In genomic region chr4:139597286-139598284, GRCm38 (mm10) we compare ENCODE assay signal across 8 mouse cellular contexts. TPM values are rescaled to one million over a fixed set of nuclear protein-coding genes. Genes with fewer than 3 reads are reported as not detected.
DNase-seq lines count a peak whose midpoint lies in the region; ATAC-seq lines count a peak whose summit lies in the region.

No protein-coding gene starts in this region.

- no peaks in the 10 kb centered on the region for H3K27me3 ChIP-seq in embryonic facial prominence, embryonic 11.5 days (ENCODE audit: control insufficient read depth, insufficient read depth, low read length)
- H3K27me3 ChIP-seq in intestine, embryonic 14.5 days (replicated peaks; ENCODE audit: control insufficient read depth, insufficient read depth, low read length) = no peaks in the 10 kb centered on the region
- H3K27me3 ChIP-seq in neural tube, embryonic 14.5 days (ENCODE audit: control insufficient read depth, insufficient read depth, low read length) = no peaks in the 10 kb centered on the region

- H3K4me3 ChIP-seq in embryonic facial prominence, embryonic 11.5 days (ENCODE audit: low read depth, low read length) = no peak overlapping the region
- no peak overlapping the region for H3K4me3 ChIP-seq in intestine, embryonic 14.5 days (ENCODE audit: low read depth, low read length)
- no peak overlapping the region for H3K4me3 ChIP-seq in neural tube, embryonic 14.5 days (ENCODE audit: low read depth, low read length)

- 0 out of 2 replicates have a peak overlapping the region, but pooled peaks have one; percentile 2 for H3K9ac ChIP-seq in embryonic facial prominence, embryonic 11.5 days (replicated peaks; ENCODE audit: low read length)
- no peak overlapping the region; the same call in 1 of the 2 replicates for H3K9ac ChIP-seq in intestine, embryonic 14.5 days (ENCODE audit: low read length)
- H3K9ac ChIP-seq in neural tube, embryonic 14.5 days (replicated peaks; ENCODE audit: low read depth, low read length) = peak overlapping the region; percentile 11; the same call in 1 of the 2 replicates

- no peak overlapping the region for H3K4me2 ChIP-seq in embryonic facial prominence, embryonic 11.5 days (ENCODE audit: low read depth, low read length)
- peak overlapping the region; percentile 35 for H3K4me2 ChIP-seq in intestine, embryonic 14.5 days (ENCODE audit: low read length)
- peak overlapping the region; percentile 20; the same call in 1 of the 2 replicates for H3K4me2 ChIP-seq in neural tube, embryonic 14.5 days (ENCODE audit: low read depth, low read length)

- DNase-seq in kidney, postnatal 4 days = peak; percentile 25 to 37
- DNase-seq in kidney, adult 9 months = no peak
- DNase-seq in embryonic facial prominence, embryonic 11.5 days (ENCODE audit: low spot score) = no peak
- DNase-seq in intestine, embryonic 14.5 days (ENCODE audit: low spot score) = no peak
- no peak for DNase-seq in retina, embryonic 14.5 days (ENCODE audit: low spot score)
- DNase-seq in left cerebral cortex, adult 9 months (ENCODE audit: low spot score in 2 of 2) = no peak
- no peak for DNase-seq in adrenal gland, adult (ENCODE audit: inconsistent age in 2 of 2, low spot score in 1 of 2)

- H3K4me1 ChIP-seq in embryonic facial prominence, embryonic 11.5 days (ENCODE audit: control insufficient read depth, insufficient read depth, low read length) = peaks cover 21% of the 10 kb centered on the region
- H3K4me1 ChIP-seq in intestine, embryonic 14.5 days (replicated peaks; ENCODE audit: control insufficient read depth, insufficient read depth, low read length) = peaks cover 66% of the 10 kb centered on the region
- peaks cover 50% of the 10 kb centered on the region for H3K4me1 ChIP-seq in neural tube, embryonic 14.5 days (ENCODE audit: control insufficient read depth, insufficient read depth, low read length)

- WGBS in embryonic facial prominence, embryonic 11.5 days = 50% methylated on average over 20 of the region's 20 CpGs
- WGBS in intestine, embryonic 14.5 days = 38% methylated on average over 20 of the region's 20 CpGs
- 57% methylated on average over 20 of the region's 20 CpGs for WGBS in neural tube, embryonic 14.5 days

- peak overlapping the region; percentile 87 for H3K27ac ChIP-seq in embryonic facial prominence, embryonic 11.5 days (replicated peaks; ENCODE audit: low read depth, low read length)
- H3K27ac ChIP-seq in intestine, embryonic 14.5 days (ENCODE audit: low read depth) = peak overlapping the region; percentile 86
- peak overlapping the region; percentile 83 for H3K27ac ChIP-seq in neural tube, embryonic 14.5 days (ENCODE audit: low read depth, low read length)

- no peaks in the 10 kb centered on the region for H3K36me3 ChIP-seq in embryonic facial prominence, embryonic 11.5 days (replicated peaks; ENCODE audit: control insufficient read depth, insufficient read depth, low read depth, low read length)
- H3K36me3 ChIP-seq in intestine, embryonic 14.5 days (ENCODE audit: control insufficient read depth, insufficient read depth, low read length) = no peaks in the 10 kb centered on the region
- H3K36me3 ChIP-seq in neural tube, embryonic 14.5 days (ENCODE audit: control insufficient read depth, insufficient read depth, low read length) = no peaks in the 10 kb centered on the region

- no peaks in the 10 kb centered on the region for H3K9me3 ChIP-seq in embryonic facial prominence, embryonic 11.5 days (replicated peaks; ENCODE audit: control insufficient read depth, low read length)
- H3K9me3 ChIP-seq in intestine, embryonic 14.5 days (ENCODE audit: control insufficient read depth, low read length) = no peaks in the 10 kb centered on the region
- H3K9me3 ChIP-seq in neural tube, embryonic 14.5 days (ENCODE audit: control insufficient read depth, low read length) = no peaks in the 10 kb centered on the region

- no peak for ATAC-seq in embryonic facial prominence, embryonic 11.5 days (replicated peaks; ENCODE audit: insufficient number of reproducible peaks, low FRiP score, low TSS enrichment, low read depth)
- no peak for ATAC-seq in intestine, embryonic 14.5 days (replicated peaks; ENCODE audit: low FRiP score, low TSS enrichment, low read depth)
- no peak for ATAC-seq in neural tube, embryonic 14.5 days (ENCODE audit: low read depth)

RNA-seq across cellular contexts. Expression of gene Gm21969, which starts 5.4 kb away (rescaled TPM):
- not detected in 2 replicates for polyA plus RNA-seq in embryonic facial prominence, embryonic 11.5 days (2014; fragmentation: Nextera tagmentation; extraction: Ambion mirVana)
- not detected in 2 replicates for polyA plus RNA-seq in intestine, embryonic 14.5 days (2014; fragmentation: Nextera tagmentation; extraction: Ambion mirVana)
- not detected in 2 replicates for polyA plus RNA-seq in neural tube, embryonic 14.5 days (2014; fragmentation: Nextera tagmentation; extraction: Ambion mirVana)

RNA-seq across cellular contexts. Expression of gene Aldh4a1, which starts 25.1 kb away (rescaled TPM):
- polyA plus RNA-seq in embryonic facial prominence, embryonic 11.5 days (2014; fragmentation: Nextera tagmentation; extraction: Ambion mirVana) = 13.1 and 14.7 TPM in 2 replicates
- 10.1 and 11.0 TPM in 2 replicates for polyA plus RNA-seq in intestine, embryonic 14.5 days (2014; fragmentation: Nextera tagmentation; extraction: Ambion mirVana)
- polyA plus RNA-seq in neural tube, embryonic 14.5 days (2014; fragmentation: Nextera tagmentation; extraction: Ambion mirVana) = 13.5 and 21.7 TPM in 2 replicates

RNA-seq across cellular contexts. Expression of gene Tas1r2, which starts 55.8 kb away (rescaled TPM):
- not detected in 2 replicates for polyA plus RNA-seq in embryonic facial prominence, embryonic 11.5 days (2014; fragmentation: Nextera tagmentation; extraction: Ambion mirVana)
- not detected in 2 replicates for polyA plus RNA-seq in intestine, embryonic 14.5 days (2014; fragmentation: Nextera tagmentation; extraction: Ambion mirVana)
- polyA plus RNA-seq in neural tube, embryonic 14.5 days (2014; fragmentation: Nextera tagmentation; extraction: Ambion mirVana) = not detected in 2 replicates

Comparison
In these comparisons a context has a peak if more than half of its experiments do, and no peak if none do; other contexts are left out.
1. DNase-seq: peak in kidney, postnatal 4 days (2 of 2); none in kidney, adult 9 months (single experiment), embryonic facial prominence, embryonic 11.5 days (single experiment), intestine, embryonic 14.5 days (single experiment), retina, embryonic 14.5 days (single experiment), left cerebral cortex, adult 9 months (0 of 2) and adrenal gland, adult (0 of 2).
2. Peak in every context shown above with its lines, with median percentiles within 50 percentile points of each other: H3K27ac ChIP-seq.